Mouse (Mus musculus) kidney, adult 2 months (tissue): ENCODE results near the gene Tiam1. TPM values are rescaled to one million over a fixed set of nuclear protein-coding genes. Genes with fewer than 3 reads are reported as not detected.
A peak's percentile ranks its signal among the peaks of the same experiment; 100 is the strongest.

Experiments used
- DNase-seq: peaks from one replicate; pipeline ENCODE4 v3.0.0; 2021
- H3K27ac ChIP-seq: fragments of 200-500 bp; 2 replicates; pipeline ENCODE4 v1.5.1; 2012; ENCODE audit warnings: low read depth, low read length, control low read depth, inconsistent platforms; ENCODE audit not compliant: insufficient read depth
- H3K27me3 ChIP-seq: fragments of 200-500 bp; replicated peaks from 2 replicates; pipeline ENCODE4 v1.6.1; 2012; ENCODE audit warnings: mild to moderate bottlenecking, moderate library complexity, low read length, inconsistent platforms; ENCODE audit not compliant: control insufficient read depth, insufficient read depth
- H3K36me3 ChIP-seq: fragments of 200-500 bp; 2 replicates; pipeline ENCODE4 v1.6.1; 2012; ENCODE audit warnings: mild to moderate bottlenecking, moderate library complexity, low read length, inconsistent platforms; ENCODE audit not compliant: control insufficient read depth, insufficient read depth
- H3K4me1 ChIP-seq: fragments of 200-500 bp; 2 replicates; pipeline ENCODE4 v1.6.1; 2011; ENCODE audit warnings: low read length; ENCODE audit not compliant: control insufficient read depth, insufficient read depth
- H3K4me3 ChIP-seq: fragments of 200-500 bp; 2 replicates; pipeline ENCODE4 v1.5.1; 2011; ENCODE audit warnings: mild to moderate bottlenecking, low read depth, low read length, control low read depth; ENCODE audit not compliant: insufficient read depth
- CTCF ChIP-seq: fragments of 200-500 bp; conservative IDR thresholded peaks from 2 replicates; pipeline ENCODE4 v1.5.1; 2011; ENCODE audit warnings: low read depth, mild to moderate bottlenecking, control low read depth, low read length, moderate library complexity, mixed read lengths; ENCODE audit not compliant: insufficient read depth, insufficient read length
- POLR2A ChIP-seq: fragments of 200-500 bp; IDR thresholded peaks from one replicate; pipeline ENCODE4 v1.6.1; 2011; ENCODE audit warnings: low read depth, low read length, control low read depth
- WGBS: fragments of 180-500 bp; shearing (Covaris S2); methylation state at CpG from one replicate; pipeline ENCODE4 v1.1.7; 2018; 5-methylcytosine and 5-hydroxymethylcytosine counted together
- polyA plus RNA-seq: library from polyadenylated mRNA; depleted of rRNA; stranded (reverse); fragments of >200 nt; gene quantifications from 2 replicates; pipeline ENCODE4 v1.2.3, GENCODE M21; 2012

Tiam1 gene
- polyA plus RNA-seq, 1 experiment: 4.0 TPM

GRCm38 (mm10) chr16:90023665-90024010 is 119.9 kb downstream of the Tiam1 start:
- Histone ChIP-seq H3K36me3 (no peaks in the 10 kb centered on the region), H3K4me1 (no peaks in the 10 kb centered on the region), H3K27ac (no peak overlapping the region), H3K4me3 (no peak overlapping the region), H3K27me3 (no peaks in the 10 kb centered on the region)
- TF ChIP-seq POLR2A: no peak
- TF ChIP-seq CTCF: no peak
- WGBS: 95% methylated on average over 8 of the region's 8 CpGs
- DNase-seq: no peak

GRCm38 (mm10) chr16:90022932-90023664 is 120.5 kb downstream of the Tiam1 start:
- H3K4me1 ChIP-seq: no peaks in the 10 kb centered on the region
- no peaks in the 10 kb centered on the region for H3K36me3 ChIP-seq
- no peak overlapping the region for H3K27ac ChIP-seq
- no peaks in the 10 kb centered on the region for H3K27me3 ChIP-seq
- no peak for DNase-seq
- 86% methylated on average over 18 of the region's 18 CpGs for WGBS
- TF ChIP-seq CTCF (no peak), POLR2A (no peak)
- H3K4me3 ChIP-seq: no peak overlapping the region

GRCm38 (mm10) chr16:90016046-90016445 is 127.5 kb downstream of the Tiam1 start:
- H3K36me3 ChIP-seq: no peaks in the 10 kb centered on the region
- H3K4me1 ChIP-seq: no peaks in the 10 kb centered on the region
- no peak overlapping the region for H3K4me3 ChIP-seq
- DNase-seq: peak; percentile 25
- no peak for TF ChIP-seq CTCF
- TF ChIP-seq POLR2A: no peak
- 52% methylated on average over 4 of the region's 4 CpGs for WGBS
- no peak overlapping the region for H3K27ac ChIP-seq
- no peaks in the 10 kb centered on the region for H3K27me3 ChIP-seq

- peak; percentile 36 for DNase-seq
- Histone ChIP-seq H3K27me3 (no peaks in the 10 kb centered on the region), H3K4me1 (no peaks in the 10 kb centered on the region), H3K27ac (no peak overlapping the region; the same call in 1 of the 2 replicates), H3K4me3 (no peak overlapping the region), H3K36me3 (no peaks in the 10 kb centered on the region)
- 57% methylated on average over 9 of the region's 9 CpGs for WGBS
- TF ChIP-seq POLR2A (no peak), CTCF (no peak)
Measured at GRCm38 (mm10) chr16:90014596-90014995, 129.0 kb downstream of the Tiam1 start.

- WGBS: 90% methylated on average over 32 of the region's 32 CpGs
- no peak for TF ChIP-seq CTCF
- TF ChIP-seq POLR2A: no peak
- Histone ChIP-seq H3K4me3 (no peak overlapping the region), H3K27ac (no peak overlapping the region), H3K27me3 (no peaks in the 10 kb centered on the region), H3K36me3 (no peaks in the 10 kb centered on the region), H3K4me1 (no peaks in the 10 kb centered on the region)
- DNase-seq: no peak
Measured at GRCm38 (mm10) chr16:90011521-90012181, 131.9 kb downstream of the Tiam1 start.

GRCm38 (mm10) chr16:90008504-90008903 is 135.1 kb downstream of the Tiam1 start:
- no peak overlapping the region for H3K27ac ChIP-seq
- no peak for TF ChIP-seq CTCF
- TF ChIP-seq POLR2A: no peak
- no peak overlapping the region for H3K4me3 ChIP-seq
- no peak for DNase-seq
- no peaks in the 10 kb centered on the region for H3K36me3 ChIP-seq
- H3K4me1 ChIP-seq: no peaks in the 10 kb centered on the region
- WGBS: 90% methylated on average over 6 of the region's 6 CpGs
- H3K27me3 ChIP-seq: no peaks in the 10 kb centered on the region

GRCm38 (mm10) chr16:90007391-90007977 is 136.1 kb downstream of the Tiam1 start:
- Histone ChIP-seq H3K4me3 (no peak overlapping the region), H3K36me3 (no peaks in the 10 kb centered on the region), H3K4me1 (no peaks in the 10 kb centered on the region), H3K27ac (no peak overlapping the region), H3K27me3 (no peaks in the 10 kb centered on the region)
- 85% methylated on average over 13 of the region's 13 CpGs for WGBS
- no peak for TF ChIP-seq POLR2A
- TF ChIP-seq CTCF: no peak
- DNase-seq: no peak
